Mouse (Mus musculus) cerebellum, postnatal 36 days (tissue): ENCODE results near the gene Cbx3.
A peak's percentile ranks its signal among the peaks of the same experiment; 100 is the strongest.
"Not testable (repeated sequence)": the region's sequence is repeated elsewhere in the genome, so short reads cannot be mapped to it uniquely, and the experiment has no call there.

Experiments used
- DNase-seq, 2 experiments: peaks; one replicate each; pipeline ENCODE4 v3.0.0; 2021 to 2022; ENCODE audit warnings: mixed read lengths in 2 of 2

Cbx3 gene

DNA sequence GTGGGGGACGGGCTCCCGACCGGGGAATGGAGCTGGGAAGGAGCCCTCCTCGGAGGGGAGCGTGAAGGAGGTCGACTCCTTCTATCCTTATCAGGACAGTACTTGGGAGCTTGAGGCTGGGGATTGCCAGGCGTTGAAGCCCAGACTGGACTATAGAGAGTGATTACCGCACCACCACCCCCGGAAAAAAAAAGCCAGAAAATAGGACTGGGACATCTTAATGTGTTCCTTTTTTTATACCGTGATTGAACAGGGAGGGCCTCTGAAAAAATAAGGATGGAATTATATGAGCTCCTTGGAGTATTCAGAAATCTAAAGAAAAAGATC is 982 bp downstream of the Cbx3 start:
- DNase-seq, result no peak

DNA sequence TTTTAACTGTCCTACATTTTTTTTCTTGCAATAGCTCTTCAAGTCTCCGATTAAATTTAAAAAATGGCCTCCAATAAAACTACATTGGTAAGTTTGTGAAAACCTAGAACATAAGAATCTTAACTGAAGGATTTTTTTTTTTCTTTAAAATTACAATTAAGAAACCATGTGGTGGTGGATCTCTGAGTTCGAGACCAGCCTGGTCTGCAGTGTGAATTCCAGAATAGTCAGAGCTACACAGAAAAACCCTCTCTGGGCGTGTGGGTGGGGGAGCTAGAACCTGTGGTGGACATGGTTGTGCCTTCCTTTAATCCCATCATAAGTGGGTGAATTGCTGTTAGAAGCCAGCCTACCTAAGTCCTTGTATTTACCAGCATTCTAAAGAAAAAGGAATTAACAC is 1.6 kb downstream of the Cbx3 start:
- no peak for DNase-seq

DNA sequence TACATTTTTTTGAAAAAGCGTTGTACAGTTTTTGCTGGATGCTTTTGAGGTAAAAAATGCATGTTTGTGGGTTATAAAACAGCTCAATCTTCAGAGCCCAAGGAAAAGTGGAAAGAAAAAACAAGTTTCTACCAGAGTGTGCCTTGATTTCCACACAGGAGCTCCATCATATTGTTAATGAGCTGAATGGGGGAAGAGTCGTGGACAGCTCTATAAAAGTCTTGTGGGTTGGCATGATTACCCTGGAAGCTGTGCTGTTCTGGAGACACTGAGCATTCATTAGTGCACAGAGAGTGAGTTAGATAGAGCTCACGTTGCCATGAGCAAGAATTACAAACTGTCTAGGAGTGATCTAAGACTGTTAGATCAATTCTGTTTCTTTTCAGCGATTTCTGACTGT is 2.1 kb downstream of the Cbx3 start:
- DNase-seq, result no peak

DNA sequence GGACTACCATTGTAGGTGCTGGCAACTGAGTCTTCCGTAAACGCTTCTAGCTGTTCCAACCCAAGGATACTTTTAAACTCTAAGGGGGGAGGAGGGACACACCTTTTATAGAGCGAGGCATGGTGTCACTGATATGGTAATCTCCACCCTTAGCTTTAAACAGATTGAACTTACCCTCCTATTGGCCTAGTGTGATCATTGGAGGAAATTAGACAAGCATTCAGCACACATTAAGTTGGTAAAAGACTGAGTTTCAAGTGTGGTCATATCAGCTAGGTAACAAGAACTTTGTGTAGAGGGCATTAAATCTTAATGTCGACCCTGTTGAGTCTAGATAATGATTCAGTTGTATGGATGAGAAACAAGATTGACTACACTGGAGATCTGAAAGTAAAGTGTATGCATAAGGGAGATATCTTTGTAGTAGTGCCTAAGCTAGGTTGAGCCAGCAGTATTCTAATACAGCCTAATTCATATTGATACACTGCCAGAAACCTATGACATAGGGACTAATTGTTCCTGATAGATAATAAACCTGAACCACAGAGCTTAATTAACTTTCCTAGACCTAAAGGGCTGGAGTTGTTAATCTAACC is 9.1 kb downstream of the Cbx3 start:
- DNase-seq, result no peak

DNA sequence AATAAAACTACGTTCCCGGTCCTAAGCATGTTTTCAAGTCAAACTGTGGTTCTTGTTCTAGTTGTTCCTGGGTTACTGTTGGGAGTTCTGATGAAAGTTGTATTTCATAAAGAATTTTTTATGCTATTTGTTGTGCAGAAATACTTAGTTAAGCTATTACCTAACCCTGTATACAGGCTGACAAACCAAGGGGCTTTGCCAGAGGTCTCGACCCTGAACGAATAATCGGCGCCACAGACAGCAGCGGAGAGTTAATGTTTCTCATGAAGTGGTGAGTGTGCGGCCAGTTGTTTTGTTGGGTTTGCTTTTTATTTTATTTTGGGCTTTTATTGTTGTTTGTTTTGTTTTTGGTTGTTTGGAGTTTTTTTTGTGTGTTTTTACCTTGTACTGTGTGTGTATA is 11.4 kb downstream of the Cbx3 start:
- no peak for DNase-seq

DNA sequence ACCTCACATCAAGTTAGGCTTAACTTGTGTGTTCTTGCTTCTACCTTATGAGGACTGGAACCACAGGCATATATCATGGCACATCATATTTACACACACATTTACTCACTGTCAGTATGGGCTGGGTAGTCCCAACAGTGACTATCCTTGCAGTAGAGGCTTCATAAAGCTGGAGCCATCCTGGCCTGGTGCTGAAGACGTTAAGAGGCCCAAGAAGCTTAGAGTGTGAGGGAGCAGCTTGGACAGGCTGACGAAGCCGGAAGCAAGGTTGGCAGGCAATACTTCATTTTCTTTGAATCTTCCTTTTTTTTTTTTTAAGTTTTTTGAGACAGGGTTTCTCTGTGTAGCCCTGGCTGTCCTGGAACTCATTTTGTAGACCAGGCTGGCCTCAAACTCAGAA is 13.7 kb downstream of the Cbx3 start:
- no peak for DNase-seq

DNA sequence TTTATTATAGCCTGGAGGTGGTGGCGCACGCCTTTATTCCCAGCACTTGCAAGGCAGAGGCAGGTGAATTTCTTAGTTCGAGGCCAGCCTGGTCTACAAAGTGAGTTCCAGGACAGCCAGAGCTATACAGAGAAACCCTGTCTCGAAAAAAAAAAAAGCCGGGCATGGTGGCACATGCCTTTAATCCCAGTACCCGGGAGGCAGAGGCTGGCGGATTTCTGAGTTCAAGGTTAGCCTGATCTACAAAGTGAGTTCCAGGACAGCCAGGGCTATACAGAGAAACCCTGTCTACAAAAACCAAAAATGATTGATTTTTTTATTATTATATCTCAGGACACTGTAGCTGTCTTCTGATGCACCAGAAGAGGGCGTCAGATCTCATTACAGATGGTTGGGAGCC is 14.4 kb downstream of the Cbx3 start:
- not testable (repeated sequence) for DNase-seq

DNA sequence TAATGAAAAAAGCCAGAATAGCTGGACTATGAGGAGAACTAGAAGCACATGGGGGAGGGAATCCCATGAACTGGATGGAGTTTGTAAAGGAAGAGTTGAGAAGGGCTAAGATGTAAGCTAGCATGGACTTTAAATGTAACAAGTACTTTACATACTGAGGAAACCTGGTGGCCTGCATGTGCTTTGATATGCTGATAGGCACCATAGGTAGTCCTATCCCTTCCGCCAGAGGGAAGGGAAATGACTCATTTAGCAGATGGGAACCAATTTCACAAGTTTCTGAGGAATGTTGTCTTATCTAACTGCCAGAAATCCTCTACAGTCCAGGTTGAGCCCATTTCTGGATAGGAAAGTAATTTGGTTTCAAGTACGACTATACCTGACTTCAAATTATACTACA is 15.5 kb downstream of the Cbx3 start:
- no peak for DNase-seq

DNA sequence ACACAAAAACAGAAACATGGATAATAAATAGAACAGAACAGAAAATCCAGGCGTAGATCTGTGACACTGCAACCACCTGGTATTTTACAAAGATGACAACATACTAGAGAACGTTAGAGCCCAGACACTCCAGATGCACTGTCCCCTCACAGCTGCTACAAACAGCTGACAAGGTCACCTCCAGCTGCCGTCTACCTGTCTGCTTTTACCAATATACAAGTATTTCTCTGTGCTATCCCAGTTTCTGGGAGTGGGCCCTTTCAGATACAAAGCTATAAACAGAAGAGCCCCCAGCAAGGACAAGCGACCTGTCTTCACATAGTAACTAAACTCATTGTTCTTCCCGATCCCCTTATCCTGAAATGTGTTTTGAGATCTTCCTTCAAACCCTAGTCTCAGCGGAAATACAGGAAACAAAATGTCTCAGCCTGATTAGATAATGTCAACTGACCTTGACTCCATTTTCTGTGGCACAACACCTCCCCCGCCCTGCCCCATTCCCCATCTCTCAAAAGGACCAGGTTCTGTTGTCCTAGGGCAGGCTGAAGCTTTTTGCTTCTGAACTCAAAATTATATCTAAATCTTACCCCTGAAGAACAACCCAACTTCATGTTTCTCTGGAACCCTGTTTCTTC is 16.0 kb downstream of the Cbx3 start:
- DNase-seq, result no peak

DNA sequence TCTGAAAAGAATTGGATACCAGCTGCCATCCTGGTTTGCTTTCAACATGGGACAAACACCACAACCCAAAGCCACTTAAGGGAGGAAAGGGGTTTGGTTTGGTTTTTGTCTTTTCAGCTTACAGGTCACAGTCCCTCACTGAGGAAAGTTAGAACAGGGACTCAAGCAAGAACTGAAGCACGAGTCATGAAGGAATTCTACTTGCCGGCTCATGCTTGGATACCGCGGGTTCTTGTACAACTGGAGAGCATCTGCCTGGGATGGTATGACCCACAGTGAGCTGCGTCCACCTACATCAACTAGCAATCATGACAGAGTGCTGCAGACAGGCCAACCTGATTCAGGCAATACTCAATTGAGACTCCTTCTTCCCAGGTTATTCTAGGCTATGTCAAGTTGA is 16.6 kb downstream of the Cbx3 start:
- no peak for DNase-seq

DNA sequence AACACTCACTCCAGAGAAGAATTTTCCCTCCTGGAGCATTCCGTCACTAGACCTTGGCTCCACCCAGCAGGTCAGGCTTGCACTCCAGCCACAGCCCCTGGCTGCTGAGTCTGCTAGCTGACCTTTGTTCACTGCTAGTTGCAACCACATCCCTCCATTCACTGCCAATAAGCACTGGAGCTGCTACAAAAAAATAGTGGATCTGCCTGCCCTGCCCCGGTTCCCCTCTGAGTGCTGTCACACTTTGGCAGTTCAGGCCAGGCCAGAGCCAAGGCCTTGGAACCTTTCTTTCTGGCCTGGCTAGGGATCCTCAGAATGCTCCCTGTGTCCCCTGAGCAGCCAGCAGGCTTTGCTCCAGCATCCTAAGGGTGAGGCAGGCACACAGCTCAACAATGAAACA is 19.6 kb downstream of the Cbx3 start:
- peak; percentile 69 to 71 for DNase-seq

DNA sequence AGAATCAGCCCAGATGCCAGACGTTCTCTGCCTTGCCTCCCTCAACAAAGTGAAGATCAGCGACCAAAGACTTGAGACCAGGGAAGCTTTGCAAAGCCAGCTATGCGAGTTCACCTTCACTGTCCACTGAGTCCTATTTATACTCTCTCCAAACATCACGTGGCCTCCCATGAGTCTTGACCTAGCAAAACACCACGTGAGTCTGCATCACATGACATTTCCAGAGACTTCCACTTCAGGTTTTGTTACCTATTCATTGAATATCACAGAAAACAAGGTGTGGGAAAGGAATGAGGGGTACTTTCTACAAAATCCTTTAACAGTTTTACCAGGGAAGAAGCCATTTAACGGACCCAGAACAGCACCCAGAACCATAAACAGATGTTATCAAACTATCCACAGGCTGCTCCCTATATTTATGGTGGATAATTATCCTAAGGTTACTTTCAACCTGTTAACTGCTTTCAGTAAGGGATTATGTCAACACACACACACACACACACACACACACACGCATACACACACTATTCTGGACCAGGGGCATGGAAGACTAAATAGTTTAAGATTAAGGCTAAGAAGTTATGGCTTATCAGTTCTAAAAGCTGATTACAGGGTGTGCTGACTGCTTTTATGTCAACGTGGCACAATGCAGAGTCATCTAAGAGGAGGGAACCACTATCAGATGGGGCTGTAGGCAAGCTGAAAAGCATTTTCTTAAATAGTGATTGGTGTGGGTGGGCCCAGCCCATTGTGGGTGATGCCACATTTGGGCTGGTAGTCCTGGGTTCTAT is 27.4 kb downstream of the Cbx3 start:
- no peak for DNase-seq

DNA sequence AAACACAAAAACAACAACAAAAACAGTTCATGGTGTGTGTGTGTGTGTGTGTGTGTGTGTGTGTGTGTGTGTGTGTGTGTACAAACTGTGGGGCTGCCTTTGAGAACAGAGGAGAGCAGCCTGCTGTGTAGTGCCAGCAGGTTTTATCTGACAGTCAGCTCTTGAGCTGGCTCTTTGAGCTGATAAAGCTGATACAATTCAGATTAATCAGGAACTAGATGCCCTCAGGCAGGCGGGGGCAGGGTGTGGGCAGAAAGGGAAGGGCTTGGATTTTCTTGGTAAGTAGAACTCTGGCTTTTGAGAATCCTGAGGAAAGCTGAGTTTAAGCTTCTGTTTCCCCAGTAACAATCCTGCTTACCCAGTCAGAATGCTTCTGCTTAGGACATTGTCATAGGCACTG is 35.5 kb downstream of the Cbx3 start:
- no peak for DNase-seq

DNA sequence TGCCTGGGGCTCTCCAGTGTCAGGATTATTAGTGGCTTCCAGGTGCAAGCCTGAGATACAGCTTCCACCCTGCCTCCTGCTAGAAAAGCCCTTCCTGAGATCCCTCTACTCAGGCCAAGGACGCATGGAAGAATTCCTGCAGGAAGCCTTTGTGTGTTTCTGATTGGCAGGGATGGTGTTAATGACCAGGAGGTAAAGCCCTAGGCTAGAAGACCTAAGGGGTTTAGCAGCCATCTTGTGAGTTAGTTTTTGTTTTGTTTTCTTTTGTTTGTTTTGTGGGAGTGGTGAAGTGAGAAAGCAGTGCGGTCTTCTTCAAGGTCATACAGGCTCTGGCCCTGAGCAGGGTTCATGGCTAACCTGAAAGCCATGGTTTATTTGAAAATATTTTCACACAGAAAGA is 37.4 kb downstream of the Cbx3 start:
- DNase-seq, result no peak

DNA sequence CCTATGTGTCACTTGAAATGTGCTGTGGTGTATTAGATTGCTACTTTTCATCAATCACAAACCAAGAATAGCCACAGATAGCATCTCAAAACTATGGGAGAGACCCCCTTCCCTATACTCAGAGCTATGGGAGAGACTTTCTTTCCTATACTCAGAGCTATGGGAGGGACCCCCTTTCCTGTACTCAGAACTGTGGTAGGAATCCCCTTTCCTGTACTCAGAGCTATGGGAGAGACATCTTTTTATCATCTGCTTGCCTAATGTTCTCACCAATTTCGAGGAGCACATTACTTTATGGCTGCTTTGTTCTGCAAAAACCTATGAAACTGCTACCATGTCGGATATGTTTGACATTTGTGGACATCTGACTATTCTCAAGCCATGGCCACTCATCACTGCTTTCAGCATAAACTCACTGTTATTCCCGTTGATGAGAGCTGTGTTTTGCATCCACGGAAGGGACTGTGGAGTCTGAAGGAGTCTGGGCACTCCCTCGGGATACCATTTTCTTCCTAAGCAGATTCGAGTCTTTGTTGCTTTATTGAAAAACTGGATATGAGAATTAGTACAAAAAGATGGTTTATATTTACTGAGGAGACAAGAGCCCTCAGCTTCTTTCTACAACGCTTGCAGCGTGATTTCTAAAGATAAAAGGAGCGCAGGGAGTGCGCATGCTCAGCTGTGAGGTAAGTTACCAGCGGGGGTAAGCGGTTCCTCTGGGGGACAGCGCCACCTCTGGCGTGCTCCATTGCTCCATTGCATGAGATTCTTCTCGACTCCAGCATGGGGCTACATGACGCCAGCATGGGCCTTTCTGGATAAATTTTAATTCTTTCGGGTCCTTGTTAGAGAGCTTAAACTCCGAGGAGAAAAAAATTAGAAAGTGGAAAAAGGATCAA is 38.8 kb downstream of the Cbx3 start:
- peak; percentile 76 to 82 for DNase-seq

DNA sequence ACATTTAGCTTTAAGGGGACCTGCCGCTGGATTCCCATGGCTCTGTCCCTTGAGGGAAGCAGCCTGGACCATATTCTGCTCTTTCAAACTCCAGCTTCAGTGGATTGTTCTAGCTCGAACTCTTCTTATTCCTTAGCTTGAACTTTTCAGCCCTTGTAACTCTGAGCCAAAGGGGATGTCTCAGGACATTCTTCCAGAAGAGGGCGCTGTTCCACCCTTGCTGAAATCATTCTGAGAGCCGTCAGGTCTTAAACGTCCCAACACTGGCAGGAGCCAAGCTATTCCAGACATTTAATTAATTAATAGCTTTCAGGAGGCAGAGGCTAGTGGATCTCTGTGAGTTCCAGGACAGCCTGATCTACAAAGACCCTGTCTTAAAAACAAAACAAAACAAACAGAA is 39.9 kb downstream of the Cbx3 start:
- peak; percentile 20 to 27 for DNase-seq

DNA sequence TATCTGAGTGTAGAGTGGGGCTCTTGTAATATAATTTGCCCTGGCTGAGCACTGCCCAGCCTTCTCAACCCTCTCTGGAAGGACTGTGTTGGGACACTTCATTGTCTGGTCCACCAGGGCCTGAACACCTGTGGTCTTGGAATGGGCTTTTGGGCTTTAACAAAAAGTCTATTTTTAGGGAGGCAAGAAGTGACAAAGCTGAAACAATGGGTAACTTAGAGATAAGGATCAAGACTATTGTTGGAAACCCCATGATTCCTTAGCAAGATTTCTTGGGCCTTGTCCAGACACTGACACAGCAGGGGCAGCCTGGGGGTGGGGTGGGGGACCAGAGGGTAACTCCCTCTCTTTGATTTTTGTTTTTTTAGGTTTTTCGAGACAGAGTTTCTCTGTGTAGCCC is 40.8 kb downstream of the Cbx3 start:
- DNase-seq, result no peak

DNA sequence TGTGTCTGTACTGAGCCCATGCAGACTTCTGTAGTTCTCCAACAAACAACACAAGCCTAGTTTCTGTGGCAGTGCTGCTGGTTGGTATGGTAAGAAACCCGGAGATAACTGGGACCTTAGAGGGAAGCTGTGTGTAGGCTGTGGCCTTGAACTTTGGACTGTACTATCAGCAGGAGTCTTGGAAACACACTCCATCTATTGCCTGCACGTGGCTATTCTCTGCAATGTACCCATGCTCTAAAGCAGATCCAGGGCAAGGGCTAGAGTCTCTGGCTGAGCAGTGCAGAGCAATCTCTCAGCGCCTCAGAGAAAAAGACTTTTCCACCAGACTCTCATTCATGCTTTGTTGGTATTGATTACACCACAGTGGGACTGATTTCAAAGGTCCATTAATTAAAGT is 43.6 kb downstream of the Cbx3 start:
- DNase-seq, result no peak

DNA sequence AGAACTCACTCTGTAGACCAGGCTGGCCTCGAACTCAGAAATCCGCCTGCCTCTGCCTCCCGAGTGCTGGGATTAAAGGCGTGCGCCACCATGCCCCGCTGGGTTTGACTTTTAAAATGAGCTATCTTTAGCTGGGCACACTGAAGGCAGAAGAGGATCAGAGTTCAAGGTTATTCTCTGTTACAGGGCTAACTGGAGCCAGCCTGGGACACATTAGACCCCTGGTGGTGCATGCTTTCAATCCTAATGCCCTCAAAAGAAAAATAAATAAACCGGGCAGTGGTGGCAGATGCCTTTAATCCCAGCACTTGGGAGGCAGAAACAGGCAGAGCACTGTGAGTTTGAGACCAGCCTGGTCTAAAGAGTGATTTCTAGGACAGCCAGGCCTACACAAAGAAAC is 44.7 kb downstream of the Cbx3 start:
- no peak for DNase-seq

DNA sequence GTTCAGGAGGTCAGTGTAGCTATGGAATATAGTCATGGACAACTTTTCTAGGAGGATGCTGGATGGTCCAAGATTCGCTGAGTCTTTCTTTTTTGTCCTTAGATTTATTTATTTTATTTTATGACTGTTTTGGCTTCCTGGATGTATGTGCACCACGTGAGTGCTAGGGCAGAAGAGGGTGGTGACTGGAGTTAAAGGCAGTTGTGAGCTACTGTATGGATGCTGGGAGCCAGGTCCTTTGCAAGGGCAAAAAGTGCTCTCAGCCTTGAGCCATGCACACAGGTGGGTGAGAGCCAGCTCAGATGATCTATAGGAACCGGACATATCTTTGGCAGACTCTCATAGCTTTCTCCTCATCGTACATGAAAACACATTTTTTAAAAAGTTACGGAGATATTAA is 53.1 kb downstream of the Cbx3 start:
- DNase-seq, result peak in 1 of 2 experiments; percentile 7

DNA sequence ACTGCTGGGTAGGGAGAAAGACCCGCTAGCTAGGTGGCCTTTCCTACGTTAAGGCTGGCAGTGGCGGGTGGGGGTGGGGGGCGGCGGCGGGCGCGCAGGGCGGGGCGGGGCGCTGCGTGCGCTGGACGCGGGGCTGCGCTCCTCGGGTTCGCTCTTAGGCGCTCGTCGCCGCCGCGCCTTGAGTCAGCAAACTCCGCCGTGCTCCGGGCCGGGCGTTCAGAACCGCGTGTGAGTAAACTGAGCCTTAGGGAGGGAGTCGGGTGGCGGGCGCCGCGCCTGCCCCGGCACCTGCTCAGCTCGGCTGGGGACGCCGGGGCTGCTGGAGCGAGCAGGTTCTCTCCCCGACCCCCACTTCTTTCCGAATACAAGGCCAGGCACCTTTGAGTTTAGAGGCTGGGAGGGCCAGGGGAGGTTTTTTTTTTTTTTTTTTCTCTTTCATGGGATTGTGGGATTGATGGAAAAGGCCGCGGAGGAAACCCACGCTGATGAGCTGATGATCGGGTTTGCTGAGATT is 53.7 kb downstream of the Cbx3 start, which contains the start of gene Snx10:
Gene Snx10, plus strand, starts transcription at position 95 of the 514 bp plus-strand sequence.
- DNase-seq, result peak; percentile 62 to 65

DNA sequence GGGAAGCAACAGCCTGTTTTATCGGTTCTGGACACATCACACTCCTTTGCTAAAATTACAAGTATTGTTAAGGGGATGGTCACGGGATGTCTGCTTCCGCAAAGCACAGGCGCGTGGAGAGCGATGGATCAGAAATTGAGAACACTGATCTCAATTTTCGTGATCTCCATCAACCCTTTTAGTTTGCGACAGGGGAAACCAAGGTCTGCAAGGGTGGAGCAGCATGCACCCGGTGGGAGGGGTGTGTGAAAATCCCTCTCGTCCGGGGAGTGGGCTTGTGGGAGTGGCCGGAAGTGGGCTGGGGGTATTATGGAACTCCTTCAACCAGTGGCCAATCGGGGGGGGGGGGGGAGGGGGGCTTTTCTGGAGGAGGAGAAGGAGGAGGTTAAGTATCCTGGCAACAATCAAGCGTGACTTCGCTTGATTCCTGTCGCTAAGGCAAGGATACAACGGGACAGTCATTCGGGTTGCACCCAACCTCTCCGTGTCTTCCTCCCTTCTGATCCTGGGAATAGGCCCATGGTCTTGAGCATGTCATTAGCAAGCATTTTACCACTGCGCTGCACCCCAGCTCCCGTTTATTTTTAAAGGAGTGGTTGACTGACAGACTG is 54.3 kb downstream of the Cbx3 start:
- peak; percentile 9 to 37 for DNase-seq

DNA sequence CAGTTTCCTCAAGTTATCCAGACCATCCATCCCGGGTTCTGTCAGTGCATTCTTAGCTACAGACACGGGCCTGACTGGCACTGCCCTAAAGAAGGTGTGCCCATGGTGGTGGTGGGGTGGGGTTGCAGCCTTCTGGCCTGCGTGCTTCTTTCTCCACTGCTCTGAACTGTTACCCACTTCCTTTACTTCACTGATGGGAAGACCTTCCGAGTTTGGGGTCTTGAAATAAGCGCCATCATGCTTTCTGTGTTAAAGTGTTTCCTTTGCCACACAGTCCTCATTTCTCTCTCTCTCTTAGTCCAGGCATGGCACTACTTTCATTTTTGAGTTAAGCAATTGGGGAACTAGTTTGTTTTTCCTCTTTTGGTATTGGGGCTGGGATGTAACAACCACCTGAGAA is 54.8 kb downstream of the Cbx3 start:
- no peak for DNase-seq
